Mouse (Mus musculus) liver, embryonic 14.5 days (tissue): ENCODE measurements around the gene Zfp622. TPM values are rescaled to one million over a fixed set of nuclear protein-coding genes. Genes with fewer than 3 reads are reported as not detected.

Source experiments
- ATAC-seq: fragments of 200-750 bp; cut with Nextera tagmentation; 2 replicates; pipeline ENCODE4 v1.8.0; 2017; ENCODE audit warnings: moderate number of reproducible peaks, mild to moderate bottlenecking, moderate library complexity; ENCODE audit not compliant: insufficient read depth
- DNase-seq, 3 experiments: peaks; one replicate each; pipeline ENCODE4 v3.0.0-alpha.2; 2012 to 2013; ENCODE audit warnings: low read depth in 3 of 3, low spot score in 3 of 3
- H3K27ac ChIP-seq: fragments of 300-500 bp; sonication (generic); 2 replicates; pipeline ENCODE4 v1.5.1; 2014; ENCODE audit warnings: moderate library complexity, mild to moderate bottlenecking, control low read depth, inconsistent platforms
- H3K27me3 ChIP-seq: fragments of 300-500 bp; sonication (generic); 2 replicates; pipeline ENCODE4 v1.6.1; 2014; ENCODE audit warnings: mild to moderate bottlenecking, low read length, moderate library complexity; ENCODE audit not compliant: control insufficient read depth, insufficient read depth
- H3K36me3 ChIP-seq: fragments of 300-500 bp; sonication (generic); replicated peaks from 2 replicates; pipeline ENCODE4 v1.6.1; 2014; ENCODE audit warnings: low read depth; ENCODE audit not compliant: control insufficient read depth, insufficient read depth
- H3K4me1 ChIP-seq, 2 experiments: fragments of 200-500 bp in 1 of 2; fragments of 300-500 bp in 1 of 2; sonication (generic) in 1 of 2; replicated peaks; 2 replicates each; pipeline ENCODE4 v1.6.1; 2012 to 2014; ENCODE audit warnings: antibody characterized with exemption in 1 of 2, inconsistent platforms in 1 of 2, low read length in 1 of 2; ENCODE audit not compliant: control insufficient read depth in 2 of 2, insufficient read depth in 2 of 2
- H3K4me2 ChIP-seq: fragments of 300-500 bp; sonication (generic); 2 replicates; pipeline ENCODE4 v1.6.1; 2014; ENCODE audit warnings: low read depth, mild to moderate bottlenecking, control low read depth, moderate library complexity
- H3K4me3 ChIP-seq, 2 experiments: fragments of 200-500 bp in 1 of 2; fragments of 300-500 bp in 1 of 2; sonication (generic) in 1 of 2; 2 replicates each; pipeline ENCODE4 v1.5.1; 2012 to 2014; ENCODE audit warnings: low read depth in 2 of 2, low read length in 2 of 2, mild to moderate bottlenecking in 2 of 2, control low read depth in 1 of 2, inconsistent platforms in 1 of 2, moderate library complexity in 1 of 2; ENCODE audit not compliant: insufficient read depth in 1 of 2
- H3K9ac ChIP-seq: fragments of 300-500 bp; sonication (generic); replicated peaks from 2 replicates; pipeline ENCODE4 v1.6.1; 2014; ENCODE audit warnings: mild to moderate bottlenecking, control low read depth, moderate library complexity
- H3K9me3 ChIP-seq: fragments of 300-500 bp; sonication (generic); 2 replicates; pipeline ENCODE4 v1.6.1; 2016; ENCODE audit warnings: low read length, mixed read lengths; ENCODE audit not compliant: control insufficient read depth
- CTCF ChIP-seq: IDR thresholded peaks from 2 replicates; pipeline ENCODE4 v1.5.1; 2016; ENCODE audit warnings: antibody characterized with exemption, low read depth, control low read depth
- EP300 ChIP-seq: IDR thresholded peaks from 2 replicates; pipeline ENCODE4 v1.6.1; 2016; ENCODE audit warnings: antibody characterized with exemption, low read depth
- WGBS: fragments of 180-500 bp; shearing (Covaris S2); extraction: QIAGEN DNeasy Blood & Tissue Kit; methylation state at CpG from one replicate; pipeline ENCODE4 v1.1.7; 2014; ENCODE audit not compliant: insufficient replicate concordance; 5-methylcytosine and 5-hydroxymethylcytosine counted together
- polyA plus RNA-seq, 2 experiments: library from polyadenylated mRNA; depleted of rRNA in 1 of 2; stranded (reverse) in 1 of 2; unstranded in 1 of 2; fragments of >200 nt; fragmentation: Nextera tagmentation in 1 of 2; extraction: Ambion mirVana in 1 of 2; gene quantifications; 2 replicates each; pipeline versions ENCODE4 v1.2.1 to v1.2.3; 2012 to 2014

Zfp622 gene
- polyA plus RNA-seq, 2 experiments, result 9.0 to 9.5 TPM

DNA sequence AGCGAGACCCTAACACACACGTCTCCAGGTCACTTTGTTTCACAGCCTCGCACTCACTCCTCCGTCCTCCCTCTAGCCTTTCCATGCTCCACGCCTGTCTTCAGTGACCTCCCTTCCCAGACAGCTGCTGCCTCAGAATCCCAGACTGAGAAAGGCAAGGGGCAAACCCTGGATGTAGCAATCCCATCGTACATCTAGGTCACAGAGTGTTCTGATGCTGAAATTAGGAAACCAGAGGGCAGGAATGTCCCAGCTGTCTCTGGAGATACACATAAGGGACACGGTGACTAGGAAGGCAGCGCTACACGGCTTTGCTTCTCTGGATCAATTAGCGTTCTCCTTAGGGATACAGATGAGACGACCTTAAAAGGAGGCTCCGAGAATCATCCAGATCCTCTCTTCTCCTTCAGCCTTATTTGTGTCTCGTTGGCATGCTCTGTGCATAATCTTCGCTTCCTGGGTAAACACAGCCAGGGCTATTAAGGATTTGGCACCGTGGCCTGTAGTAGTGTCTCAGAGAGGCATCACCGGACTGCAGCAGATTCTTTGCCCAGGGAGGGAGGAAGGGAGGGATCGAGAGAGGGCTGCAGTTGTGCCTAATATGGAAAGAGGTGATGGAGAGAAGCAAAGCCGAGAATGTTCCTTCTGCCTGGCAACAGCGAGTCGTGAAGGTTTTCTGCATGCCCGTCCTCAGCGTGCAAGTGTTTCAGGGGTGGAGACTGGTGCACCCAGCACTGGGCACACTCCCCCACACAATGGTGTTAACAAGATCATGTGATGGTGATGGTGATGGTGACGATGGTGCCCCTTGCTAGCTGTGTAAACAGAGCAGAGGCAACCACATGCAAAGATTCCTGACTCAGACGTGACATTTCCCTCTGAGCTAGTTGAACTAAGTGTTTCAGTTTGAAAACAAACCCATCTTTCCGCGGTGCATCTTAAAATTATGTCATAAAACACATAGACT lies 35.6 kb upstream of the Zfp622 start:
- Histone ChIP-seq H3K27ac (no peak overlapping the region), H3K4me3 (no peak overlapping the region), H3K4me1 (no peaks in the 10 kb centered on the region), H3K9ac (no peak overlapping the region), H3K4me2 (no peak overlapping the region), H3K27me3 (no peaks in the 10 kb centered on the region), H3K36me3 (no peaks in the 10 kb centered on the region), H3K9me3 (no peaks in the 10 kb centered on the region)
- no peak for TF ChIP-seq CTCF
- TF ChIP-seq EP300, result no peak
- 70% methylated on average over 26 of the region's 26 CpGs for WGBS
- ATAC-seq (no peak), DNase-seq (no peak)

DNA sequence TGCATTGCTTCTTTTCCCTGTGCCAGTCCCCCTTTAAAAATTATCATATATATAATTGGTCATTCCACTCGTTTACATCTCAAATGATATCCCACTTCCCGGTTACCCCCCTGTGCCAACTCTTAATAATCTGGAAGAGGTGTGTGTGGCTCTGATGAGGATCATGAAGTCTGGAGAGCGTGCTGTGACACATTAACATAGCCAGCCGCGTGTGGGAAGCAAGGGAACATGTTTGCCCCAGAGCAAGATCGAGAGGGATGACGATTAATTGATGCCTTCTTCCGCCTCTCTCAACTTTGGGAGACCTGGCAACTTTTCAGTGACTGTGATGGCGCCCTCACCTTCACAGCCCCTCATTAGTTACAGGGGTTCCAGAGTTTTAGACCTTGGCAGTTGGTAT lies 34.5 kb upstream of the Zfp622 start:
- Histone ChIP-seq H3K4me3 (no peak overlapping the region), H3K36me3 (no peaks in the 10 kb centered on the region), H3K9ac (no peak overlapping the region), H3K27ac (no peak overlapping the region), H3K27me3 (no peaks in the 10 kb centered on the region), H3K4me2 (no peak overlapping the region), H3K9me3 (no peaks in the 10 kb centered on the region), H3K4me1 (no peaks in the 10 kb centered on the region)
- ATAC-seq (no peak), DNase-seq (no peak)
- 66% methylated on average over 9 of the region's 9 CpGs for WGBS
- TF ChIP-seq EP300 (no peak), CTCF (no peak)

DNA sequence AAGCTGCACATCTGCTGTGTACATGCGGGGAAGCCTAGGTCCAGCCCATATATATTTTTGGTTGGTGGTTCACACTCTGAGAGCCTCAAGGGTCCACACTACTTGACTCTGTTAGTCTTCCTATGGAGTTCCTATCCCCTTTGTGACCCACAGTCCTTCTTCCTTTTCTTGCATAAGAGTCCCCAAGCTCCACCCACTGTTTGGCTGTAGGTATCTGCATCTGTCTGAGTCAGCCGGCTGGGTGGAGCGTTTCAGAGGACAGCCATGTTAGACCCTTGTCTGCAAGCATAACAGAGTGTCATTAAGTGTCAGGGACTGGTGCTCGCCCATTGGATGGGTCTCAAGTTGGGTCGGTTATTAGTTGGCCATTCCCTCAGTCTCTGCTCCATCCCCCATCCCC lies 33.6 kb upstream of the Zfp622 start:
- DNase-seq, result no peak

DNA sequence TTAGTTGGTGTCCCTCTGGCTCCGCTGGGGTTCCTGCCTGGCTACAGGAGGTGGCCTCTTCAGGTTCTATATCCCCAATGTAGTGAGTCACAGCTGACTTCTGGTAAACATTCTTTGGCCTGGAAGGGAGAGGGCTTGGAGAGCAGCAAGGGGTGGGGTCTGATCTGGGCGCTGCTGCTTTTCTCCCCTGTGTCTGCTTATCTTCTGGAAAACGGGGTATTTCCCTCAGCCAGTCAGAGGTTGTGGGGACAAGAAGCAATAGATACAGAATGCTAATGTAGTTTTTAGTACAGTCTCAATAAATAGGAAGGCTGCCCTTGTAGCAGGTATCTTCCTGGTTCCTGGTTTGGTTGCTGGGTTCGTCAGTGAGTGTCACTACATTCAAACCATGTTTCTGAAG lies 33.1 kb upstream of the Zfp622 start:
- 34% methylated on average over 4 of the region's 4 CpGs for whole genome bisulfite sequencing
- ATAC-seq, result no peak

More for the DNA sequence above, 33.6 kb upstream of the Zfp622 start:
- WGBS, result 57% methylated on average over 5 of the region's 5 CpGs
- H3K4me3 ChIP-seq, result no peak overlapping the region
- no peak for ATAC-seq
- TF ChIP-seq EP300, result no peak
- TF ChIP-seq CTCF, result no peak
- no peaks in the 10 kb centered on the region for H3K27me3 ChIP-seq
- H3K9ac ChIP-seq, result no peak overlapping the region
- H3K9me3 ChIP-seq, result no peaks in the 10 kb centered on the region
- H3K27ac ChIP-seq, result no peak overlapping the region
- no peaks in the 10 kb centered on the region for H3K4me1 ChIP-seq
- no peak overlapping the region for H3K4me2 ChIP-seq
- H3K36me3 ChIP-seq, result no peaks in the 10 kb centered on the region

DNA sequence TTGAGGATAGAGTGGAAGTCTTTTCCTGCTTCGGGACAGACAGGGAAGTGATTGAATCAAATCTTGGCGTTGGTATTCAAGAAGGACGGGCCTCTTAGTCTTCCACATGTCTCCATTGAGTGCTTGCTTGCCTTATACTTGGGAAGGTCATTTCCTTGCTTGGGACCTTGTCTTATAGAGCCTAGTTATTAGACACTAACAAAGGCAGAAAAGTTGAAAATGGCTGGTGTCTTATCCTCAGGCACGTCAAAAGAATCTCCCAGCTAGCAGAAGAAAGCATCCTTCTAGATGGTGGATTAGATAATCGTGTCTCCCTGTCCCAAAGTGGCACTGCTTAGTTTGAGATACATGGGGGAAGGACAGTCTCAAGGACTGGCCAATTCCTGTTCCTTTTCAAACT lies 28.2 kb upstream of the Zfp622 start:
- 51% methylated on average over 5 of the region's 5 CpGs for WGBS
- Histone ChIP-seq H3K9me3 (no peaks in the 10 kb centered on the region), H3K4me1 (no peaks in the 10 kb centered on the region), H3K4me3 (no peak overlapping the region), H3K36me3 (no peaks in the 10 kb centered on the region), H3K9ac (no peak overlapping the region), H3K4me2 (no peak overlapping the region), H3K27me3 (no peaks in the 10 kb centered on the region), H3K27ac (no peak overlapping the region)
- TF ChIP-seq CTCF (no peak), EP300 (no peak)
- ATAC-seq, result no peak
- no peak for DNase-seq

More for the DNA sequence above, 33.1 kb upstream of the Zfp622 start:
- TF ChIP-seq EP300 (no peak), CTCF (no peak)
- Histone ChIP-seq H3K9me3 (no peaks in the 10 kb centered on the region), H3K36me3 (no peaks in the 10 kb centered on the region), H3K9ac (no peak overlapping the region), H3K4me3 (no peak overlapping the region), H3K4me2 (no peak overlapping the region), H3K27me3 (no peaks in the 10 kb centered on the region), H3K27ac (no peak overlapping the region), H3K4me1 (no peaks in the 10 kb centered on the region)
- DNase-seq, result no peak
